Mouse (Mus musculus) kidney, postnatal 4 days (tissue): ENCODE results near the gene Fthl17a.

Source experiments
- DNase-seq, 2 experiments: peaks; one replicate each; pipeline ENCODE4 v3.0.0; 2021; ENCODE audit warnings: mixed read lengths in 2 of 2

The Fthl17a gene

GRCm38 (mm10) chrX:85249379-85249778, at the start of gene Fthl17a:
Gene Fthl17a, plus strand, starts transcription at chrX:85249679.
- no peak for DNase-seq

GRCm38 (mm10) chrX:85207001-85207400, 42.5 kb upstream of the Fthl17a start:
- no peak for DNase-seq

GRCm38 (mm10) chrX:85226883-85227282, 22.6 kb upstream of the Fthl17a start:
- DNase-seq: no peak

GRCm38 (mm10) chrX:85271821-85272220, 22.3 kb downstream of the Fthl17a start:
- DNase-seq: no peak

- DNase-seq: no peak
Observed at GRCm38 (mm10) chrX:85272296-85272695, 22.8 kb downstream of the Fthl17a start.

GRCm38 (mm10) chrX:85289846-85290245, 40.4 kb downstream of the Fthl17a start:
- no peak for DNase-seq

- no peak for DNase-seq
Observed at GRCm38 (mm10) chrX:85292781-85293180, 43.3 kb downstream of the Fthl17a start.

GRCm38 (mm10) chrX:85294001-85294400, 44.5 kb downstream of the Fthl17a start:
- DNase-seq: no peak

GRCm38 (mm10) chrX:85304674-85305073, 55.2 kb downstream of the Fthl17a start:
- no peak for DNase-seq

GRCm38 (mm10) chrX:85318576-85318975, 69.1 kb downstream of the Fthl17a start:
- no peak for DNase-seq

- no peak for DNase-seq
Observed at GRCm38 (mm10) chrX:85319193-85319592, 69.7 kb downstream of the Fthl17a start.
